Mouse (Mus musculus) ovary, postnatal 10 days (tissue): ENCODE measurements around the gene Bmp8b.
A peak's percentile ranks its signal among the peaks of the same experiment; 100 is the strongest.
"Not testable (repeated sequence)": the region's sequence is repeated elsewhere in the genome, so short reads cannot be mapped to it uniquely, and the experiment has no call there.

Experiments
- DNase-seq: peaks from one replicate; pipeline ENCODE4 v3.0.0; 2022; ENCODE audit warnings: low spot score

Gene Bmp8b

GRCm38 (mm10) chr4:123104651-123105450 is at the start of gene Bmp8b:
Gene Bmp8b (plus strand): TSS chr4:123105165.
- DNase-seq = no peak

DNA sequence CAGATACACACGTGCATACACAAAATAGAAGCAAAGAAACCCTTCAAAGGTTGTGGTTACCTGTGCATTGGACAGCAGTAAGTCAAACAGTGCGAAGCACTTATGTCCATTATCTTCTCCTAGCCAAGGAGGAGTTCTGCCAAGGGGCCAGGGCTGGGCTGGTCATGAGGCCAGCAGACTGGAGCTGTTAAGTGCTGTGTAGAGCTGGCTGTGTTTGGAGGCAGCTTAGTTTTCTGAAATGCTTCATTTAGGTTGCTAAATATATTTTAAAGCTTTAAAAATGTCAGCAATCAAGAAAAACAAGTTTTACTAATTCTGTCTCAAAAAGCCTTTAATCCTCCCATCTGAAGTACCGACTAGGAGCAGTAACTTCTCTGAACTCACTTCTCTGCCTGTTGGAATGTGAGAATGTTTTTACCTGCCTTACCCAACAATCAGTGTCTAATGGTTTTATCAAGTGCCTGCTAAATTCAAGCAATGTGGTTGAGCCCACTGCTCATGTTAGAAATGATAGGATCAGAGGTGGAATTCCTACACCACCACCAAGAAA is 48.3 kb upstream of the Bmp8b start:
- no peak for DNase-seq

- DNase-seq = no peak
These were observed 47.0 kb upstream of the Bmp8b start for GRCm38 (mm10) chr4:123057957-123058356.

DNA sequence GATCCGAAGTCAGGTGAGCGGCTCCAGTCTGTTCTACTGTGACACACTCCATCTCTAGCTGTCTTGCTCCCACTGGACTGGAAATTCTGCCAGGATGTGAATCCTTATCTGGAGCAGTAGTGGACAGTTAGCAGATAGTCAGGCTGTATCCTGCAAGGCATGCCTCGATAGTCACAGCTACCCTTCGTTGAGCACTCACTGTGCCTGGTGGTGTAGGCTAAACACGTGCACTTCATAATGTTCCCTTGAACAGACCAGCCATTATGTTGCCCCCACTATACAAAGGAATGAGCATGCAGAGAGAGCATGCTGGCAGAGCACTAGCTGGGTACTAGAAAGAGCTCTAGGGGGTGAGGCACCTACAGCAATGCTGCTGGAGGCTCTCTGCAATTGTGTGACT is 43.2 kb upstream of the Bmp8b start:
- no peak for DNase-seq

DNA sequence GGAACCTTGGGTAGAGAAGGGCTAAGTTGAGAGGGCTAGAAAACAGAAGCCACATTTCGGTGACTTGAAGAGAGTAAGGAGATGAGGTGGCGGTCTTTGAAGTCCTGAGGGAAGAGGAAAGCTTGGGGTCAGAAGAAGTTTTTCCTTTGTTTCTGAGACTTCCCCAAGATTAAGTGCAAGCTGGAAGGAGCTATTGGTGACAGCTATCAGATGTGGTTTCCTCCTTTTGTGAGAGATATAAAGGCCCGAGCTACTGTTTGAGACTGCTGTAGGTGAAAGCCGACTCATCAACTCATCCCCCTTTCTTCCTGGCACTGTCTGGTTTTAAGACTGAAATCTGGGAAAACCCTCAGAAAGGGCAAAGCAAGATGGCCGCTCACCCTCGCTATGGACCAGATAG is 36.3 kb upstream of the Bmp8b start:
- DNase-seq = no peak

DNA sequence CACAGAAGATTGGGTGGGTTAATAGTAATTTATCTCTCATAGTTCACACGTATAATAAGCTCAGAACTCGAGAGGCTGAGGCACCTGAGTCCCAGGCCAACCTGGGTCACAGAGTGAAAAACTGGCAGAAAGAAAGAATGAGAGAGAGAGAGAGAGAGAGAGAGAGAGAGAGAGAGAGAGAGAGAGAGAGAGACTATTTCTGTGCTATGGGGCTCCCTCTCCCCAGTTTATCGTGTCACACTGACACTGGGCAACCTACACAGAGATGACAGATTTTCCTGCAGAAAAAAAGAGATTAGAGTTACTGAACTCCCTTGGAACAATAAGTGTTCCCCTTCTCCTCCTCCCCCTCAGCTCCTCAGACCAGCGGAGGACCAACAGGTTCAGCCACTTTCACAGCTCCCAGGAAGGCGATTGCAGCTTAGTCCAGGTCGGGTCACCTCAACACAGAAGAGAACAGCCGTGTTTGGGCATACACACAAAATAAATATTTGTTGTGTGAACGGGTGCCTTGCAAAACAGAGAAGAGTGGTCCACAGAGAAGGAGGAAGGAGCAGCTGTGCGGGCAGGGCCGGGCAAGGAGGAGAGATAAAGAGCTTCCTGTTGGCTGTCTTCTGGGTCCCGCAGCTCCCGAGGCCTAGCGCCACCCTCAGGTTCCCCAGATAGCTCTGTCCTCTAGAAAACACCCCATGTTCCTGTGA is 33.5 kb upstream of the Bmp8b start:
- no peak for DNase-seq

GRCm38 (mm10) chr4:123076928-123077327 is 28.0 kb upstream of the Bmp8b start:
- no peak for DNase-seq

DNA sequence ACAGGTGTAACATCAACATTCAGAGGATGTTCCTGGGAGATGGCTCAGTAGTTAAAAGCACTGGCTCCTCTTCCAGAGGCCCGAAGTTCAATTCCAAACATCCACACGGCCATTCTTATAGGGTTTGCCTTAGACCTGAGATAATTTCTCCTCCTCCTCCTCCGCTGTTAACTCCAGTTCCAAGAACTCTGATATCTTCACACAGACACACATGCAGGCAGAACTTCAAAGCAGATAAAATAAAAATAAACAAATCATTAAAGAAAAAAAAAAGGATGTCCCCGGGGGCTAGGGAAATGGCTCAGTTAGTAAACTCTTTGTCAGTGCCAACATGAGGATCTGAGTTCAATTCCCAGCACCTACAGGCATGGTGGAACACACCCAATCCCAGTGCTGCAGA is 26.7 kb upstream of the Bmp8b start:
- no peak for DNase-seq

DNA sequence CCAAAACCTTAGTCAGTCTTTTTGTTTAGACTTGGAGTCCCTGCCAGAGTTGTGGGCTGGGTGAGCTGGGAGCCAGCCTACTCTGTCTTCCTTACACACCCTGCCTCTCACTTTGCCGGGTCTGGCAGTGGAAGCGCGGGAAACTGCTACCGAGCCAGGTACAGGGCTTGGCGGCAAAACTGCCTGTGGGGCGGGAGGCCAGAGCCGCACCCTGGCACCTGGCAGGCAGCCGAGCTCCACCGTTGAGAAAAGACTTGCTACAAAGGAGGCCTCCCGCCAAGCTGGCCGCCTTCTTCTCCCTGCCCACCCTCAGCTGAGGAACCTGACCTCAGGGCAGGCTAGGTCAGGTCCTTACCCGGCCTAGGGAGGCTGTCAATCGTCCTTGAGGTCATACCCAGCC is 24.2 kb upstream of the Bmp8b start:
- peak; percentile 44 for DNase-seq

DNA sequence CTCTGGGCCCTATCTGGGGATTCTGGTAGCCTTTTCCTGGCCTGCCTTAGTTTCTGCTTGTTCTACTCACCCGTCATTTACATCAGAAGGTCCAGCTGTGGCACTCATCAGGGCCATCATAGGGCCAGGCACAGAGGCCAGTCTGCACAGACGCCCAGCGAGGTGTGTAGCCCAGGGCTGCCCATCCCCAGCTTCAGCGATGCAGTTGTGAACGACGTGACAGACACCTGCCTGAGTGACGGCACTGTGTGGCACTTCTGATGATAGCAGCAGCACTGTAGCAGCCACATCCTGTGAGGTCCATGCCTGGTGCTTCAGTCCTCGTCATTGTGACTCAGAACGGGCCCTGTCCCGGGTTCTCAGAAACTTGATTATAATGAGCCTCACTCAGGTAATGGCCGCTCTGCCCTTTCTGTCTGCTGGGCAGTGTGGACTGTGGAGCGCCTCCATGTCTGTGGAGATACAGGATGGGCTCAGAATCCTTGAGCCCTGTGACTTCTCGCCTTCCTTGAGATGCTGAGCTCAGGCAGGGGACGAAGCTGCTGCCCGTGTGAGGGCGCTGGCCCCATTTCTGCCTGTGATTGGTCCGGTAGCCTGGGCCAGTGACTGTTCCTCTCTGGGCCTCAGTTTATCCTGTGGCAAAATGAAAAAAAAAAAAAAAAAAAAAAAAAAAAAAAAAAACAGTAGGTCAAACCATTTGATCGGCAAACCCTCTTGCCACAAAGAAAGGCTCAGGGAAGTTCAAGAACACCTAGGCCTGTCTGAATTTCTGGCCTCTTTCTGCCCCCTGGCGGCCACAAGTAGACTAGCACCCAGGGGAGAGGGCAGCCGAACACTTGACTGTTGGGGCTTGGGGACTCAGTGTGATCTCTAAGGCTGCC is 22.4 kb upstream of the Bmp8b start:
- DNase-seq = no peak

GRCm38 (mm10) chr4:123083323-123083902 is 21.6 kb upstream of the Bmp8b start:
- DNase-seq = no peak

DNA sequence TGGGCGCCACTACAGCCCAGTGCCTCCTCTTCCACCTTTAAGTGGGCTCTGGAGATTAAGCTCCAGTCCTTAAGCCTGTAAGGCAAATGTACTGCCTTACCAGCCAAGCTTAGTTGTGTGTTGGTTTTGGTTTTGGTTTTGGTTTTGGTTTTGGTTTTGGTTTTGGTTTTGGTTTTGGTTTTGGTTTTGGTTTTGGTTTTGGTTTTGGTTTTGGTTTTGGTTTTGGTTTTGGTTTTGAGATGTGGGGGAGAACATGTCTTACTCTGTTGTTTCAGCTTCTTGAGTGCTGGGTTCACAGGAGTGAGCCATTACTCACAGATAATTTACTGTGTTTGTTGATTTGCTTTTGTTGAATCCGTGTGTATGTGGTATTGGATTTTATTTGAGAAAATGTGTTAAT is 19.7 kb upstream of the Bmp8b start:
- no peak for DNase-seq

DNA sequence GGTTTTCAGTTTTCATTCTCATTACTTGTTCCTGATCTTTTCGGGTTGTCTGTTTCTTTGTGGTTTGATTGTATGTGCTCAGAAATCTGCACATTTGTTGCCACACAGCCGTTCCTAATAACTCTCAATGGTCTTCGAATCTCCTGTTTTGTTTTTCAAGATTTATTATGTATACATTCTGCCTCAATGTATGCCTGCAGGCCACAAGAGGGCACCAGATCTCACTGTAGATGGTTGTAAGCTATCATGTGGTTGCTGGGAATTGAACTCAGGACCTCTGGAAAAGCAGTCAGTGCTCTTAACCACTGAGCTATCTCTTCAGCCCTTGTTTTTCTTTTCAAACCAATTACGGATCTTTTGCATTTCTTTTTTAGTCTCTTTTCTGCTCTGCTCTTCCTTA is 18.6 kb upstream of the Bmp8b start:
- DNase-seq = no peak

DNA sequence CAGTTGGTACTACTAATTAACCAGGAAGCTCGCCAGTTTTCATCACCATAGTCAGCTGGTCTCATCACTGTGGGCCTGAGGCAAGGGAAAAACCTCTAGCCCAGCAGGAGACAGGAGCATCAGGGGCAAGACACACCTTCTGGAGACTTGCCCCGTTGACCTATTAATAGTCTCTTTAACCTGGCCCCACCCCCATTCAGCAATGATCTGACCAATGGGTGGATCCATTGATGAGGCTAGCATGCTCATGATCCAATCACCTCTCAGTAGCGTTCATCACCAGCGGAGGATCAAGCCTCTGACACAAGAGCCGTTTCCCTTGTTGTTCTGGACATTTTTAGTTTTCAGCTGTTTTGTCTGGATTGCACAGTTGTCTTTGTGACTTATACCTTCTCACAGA is 12.3 kb upstream of the Bmp8b start:
- no peak for DNase-seq

DNA sequence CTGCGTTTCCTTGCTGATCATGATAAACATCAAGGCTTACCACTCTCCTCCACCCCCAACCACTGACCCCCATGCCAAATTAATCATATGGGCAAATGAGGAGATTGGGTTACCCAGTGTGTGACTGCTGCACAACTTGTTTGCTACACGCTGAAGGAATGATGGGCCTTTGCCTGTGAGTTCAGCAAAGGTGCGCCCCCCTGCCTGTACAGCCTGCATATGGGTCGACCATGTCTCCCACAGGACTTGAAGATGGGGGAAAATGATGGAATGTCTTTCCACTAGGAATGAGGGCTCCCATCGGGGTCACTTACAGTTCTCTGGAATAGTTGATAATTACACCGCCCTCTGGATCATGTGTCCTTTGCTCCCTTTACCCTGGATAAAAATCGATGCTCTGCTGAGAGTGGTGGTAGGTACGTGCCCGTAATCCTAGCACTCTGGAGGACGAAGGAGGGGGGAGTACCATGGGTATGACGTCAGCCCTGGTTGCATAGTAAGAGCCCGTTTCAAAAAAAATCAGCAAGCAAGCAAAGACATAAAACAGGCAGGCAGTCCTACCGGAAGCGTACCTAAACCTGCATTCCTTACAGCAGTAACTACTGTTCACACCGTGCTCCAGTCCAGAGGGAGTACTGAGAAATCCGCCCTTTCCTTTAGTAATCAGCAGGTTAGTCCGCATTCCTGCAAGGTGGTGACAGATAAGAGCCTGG is 11.7 kb upstream of the Bmp8b start:
- no peak for DNase-seq

- DNase-seq = no peak
These were observed 11.1 kb upstream of the Bmp8b start for GRCm38 (mm10) chr4:123093869-123094268.

GRCm38 (mm10) chr4:123105451-123105790 is 456 bp downstream of the Bmp8b start:
- DNase-seq = no peak

- DNase-seq = not testable (repeated sequence)
These were observed 964 bp downstream of the Bmp8b start for GRCm38 (mm10) chr4:123105929-123106328.

GRCm38 (mm10) chr4:123106864-123107263 is 1.9 kb downstream of the Bmp8b start:
- no peak for DNase-seq

GRCm38 (mm10) chr4:123108056-123108455 is 3.1 kb downstream of the Bmp8b start:
- no peak for DNase-seq

GRCm38 (mm10) chr4:123110751-123111150 is 5.8 kb downstream of the Bmp8b start:
- DNase-seq = no peak
